Mouse (Mus musculus) forebrain, embryonic 12.5 days (tissue): ENCODE measurements around the gene Clrn1. TPM values are rescaled to one million over a fixed set of nuclear protein-coding genes. Genes with fewer than 3 reads are reported as not detected.
"Not testable (repeated sequence)": the region's sequence is repeated elsewhere in the genome, so short reads cannot be mapped to it uniquely, and the experiment has no call there.

Experiments used
- ATAC-seq: fragments of 200-750 bp; cut with Nextera tagmentation; 2 replicates; pipeline ENCODE4 v1.8.0; 2017; ENCODE audit warnings: moderate TSS enrichment; ENCODE audit not compliant: low FRiP score
- H3K27ac ChIP-seq: fragments of 300-500 bp; sonication (generic); 2 replicates; pipeline ENCODE4 v1.5.1; 2016; ENCODE audit warnings: mild to moderate bottlenecking
- H3K27me3 ChIP-seq: fragments of 300-500 bp; sonication (generic); 2 replicates; pipeline ENCODE4 v1.6.1; 2016; ENCODE audit warnings: mild to moderate bottlenecking
- H3K36me3 ChIP-seq: fragments of 300-500 bp; sonication (generic); replicated peaks from 2 replicates; pipeline ENCODE4 v1.6.1; 2016; ENCODE audit warnings: mild to moderate bottlenecking
- H3K4me1 ChIP-seq: fragments of 300-500 bp; sonication (generic); 2 replicates; pipeline ENCODE4 v1.6.1; 2016
- H3K4me2 ChIP-seq: fragments of 300-500 bp; sonication (generic); 2 replicates; pipeline ENCODE4 v1.6.1; 2016; ENCODE audit warnings: mild to moderate bottlenecking, moderate library complexity
- H3K4me3 ChIP-seq: fragments of 300-500 bp; sonication (generic); replicated peaks from 2 replicates; pipeline ENCODE4 v1.5.1; 2016; ENCODE audit warnings: mild to moderate bottlenecking
- H3K9ac ChIP-seq: fragments of 300-500 bp; sonication (generic); 2 replicates; pipeline ENCODE4 v1.6.1; 2016; ENCODE audit warnings: mild to moderate bottlenecking
- H3K9me3 ChIP-seq: fragments of 300-500 bp; sonication (generic); 2 replicates; pipeline ENCODE4 v1.6.1; 2016
- WGBS: fragments of 180-500 bp; shearing (Covaris S2); methylation state at CpG from one replicate; pipeline ENCODE4 v1.1.7; 2016; 5-methylcytosine and 5-hydroxymethylcytosine counted together
- polyA plus RNA-seq: library from polyadenylated mRNA; unstranded; fragments of >200 nt; fragmentation: Nextera tagmentation; extraction: Ambion mirVana; gene quantifications from 2 replicates; pipeline ENCODE4 v1.2.1, GENCODE M21; 2016

The Clrn1 gene
- polyA plus RNA-seq, 1 experiment from 2014 or later = 0.22 TPM

DNA sequence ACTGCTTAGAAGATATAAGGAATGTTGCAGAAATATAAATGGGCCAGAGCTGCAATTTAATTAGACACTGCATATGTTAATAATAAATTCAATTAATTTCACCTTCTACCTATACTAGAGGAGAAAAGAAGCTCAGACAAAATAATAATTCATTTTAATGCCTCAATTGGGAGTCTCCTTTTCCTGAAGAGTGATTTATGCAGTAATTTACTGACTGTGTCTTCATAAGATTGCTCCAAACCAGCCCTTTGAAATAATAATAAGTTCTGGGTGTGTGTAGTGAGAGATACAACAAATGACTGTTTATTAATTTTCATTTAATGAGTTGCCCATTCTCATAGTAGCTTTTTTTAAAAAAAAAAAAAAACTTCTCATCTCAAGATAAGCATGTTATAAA lies 1.6 kb downstream of the Clrn1 start:
- H3K27ac ChIP-seq = no peak overlapping the region
- H3K9ac ChIP-seq = no peak overlapping the region
- H3K9me3 ChIP-seq = no peaks in the 10 kb centered on the region
- peaks cover 10% of the 10 kb centered on the region for H3K4me1 ChIP-seq
- H3K4me2 ChIP-seq = no peak overlapping the region
- ATAC-seq = no peak
- no peaks in the 10 kb centered on the region for H3K36me3 ChIP-seq
- H3K27me3 ChIP-seq = no peaks in the 10 kb centered on the region
- no peak overlapping the region for H3K4me3 ChIP-seq

DNA sequence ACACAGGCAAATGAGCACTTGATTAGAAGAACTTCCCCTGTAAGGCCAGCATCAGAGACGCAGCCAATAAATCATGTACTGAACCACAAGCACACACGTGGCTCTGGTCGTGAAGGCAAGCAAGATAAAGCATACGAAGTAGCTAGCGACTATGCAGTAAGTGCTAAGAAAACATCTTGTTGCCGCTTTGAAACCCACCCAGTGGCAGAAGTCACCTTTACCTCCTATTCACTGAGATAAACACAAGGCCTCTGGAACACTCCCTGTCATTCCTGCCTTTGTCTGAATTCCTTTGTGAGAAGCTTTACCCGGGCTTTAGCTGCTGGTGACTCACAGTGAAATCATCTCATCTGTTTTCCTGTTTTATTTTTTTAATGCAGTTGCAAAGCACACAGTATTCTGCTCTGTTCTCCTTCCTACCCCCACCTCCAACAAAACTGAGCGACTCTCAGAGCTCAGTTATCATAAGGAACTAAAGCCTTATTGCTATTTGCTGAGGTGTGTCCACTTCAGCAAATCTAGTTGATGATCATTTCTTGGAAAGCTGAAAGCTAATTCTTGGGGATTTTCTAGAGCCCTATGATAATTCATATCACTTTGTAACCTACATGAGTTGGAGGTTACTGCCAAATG lies 2.1 kb downstream of the Clrn1 start:
- no peak overlapping the region for H3K9ac ChIP-seq
- H3K36me3 ChIP-seq = no peaks in the 10 kb centered on the region
- H3K4me3 ChIP-seq = no peak overlapping the region
- no peak for ATAC-seq
- peaks cover 10% of the 10 kb centered on the region for H3K4me1 ChIP-seq
- no peak overlapping the region for H3K27ac ChIP-seq
- H3K4me2 ChIP-seq = no peak overlapping the region
- H3K27me3 ChIP-seq = no peaks in the 10 kb centered on the region
- H3K9me3 ChIP-seq = no peaks in the 10 kb centered on the region
- WGBS = 19% methylated on average over 8 of the region's 8 CpGs

DNA sequence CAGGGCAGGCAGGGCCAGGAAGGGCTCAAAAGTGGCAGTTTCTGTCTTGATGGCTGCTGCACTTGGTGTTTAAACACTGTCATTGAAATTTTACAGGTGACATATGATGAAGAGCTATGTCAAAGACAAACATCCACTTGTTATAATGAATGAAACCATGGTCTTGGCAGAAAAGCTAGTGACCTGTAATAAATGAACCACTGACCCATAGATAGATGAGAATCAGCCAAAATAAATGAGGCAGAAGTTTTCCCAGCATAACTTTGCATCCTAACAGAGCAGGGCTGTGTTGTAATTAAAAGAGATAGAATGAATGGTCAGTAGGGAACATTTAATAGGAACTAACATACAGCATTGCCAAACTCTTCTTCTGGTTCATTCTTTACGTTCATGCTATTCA lies 4.1 kb downstream of the Clrn1 start:
- no peak overlapping the region for H3K4me3 ChIP-seq
- no peak overlapping the region for H3K9ac ChIP-seq
- no peak overlapping the region for H3K27ac ChIP-seq
- 44% methylated on average over 1 of the region's 1 CpGs for WGBS
- peak; percentile 31 for ATAC-seq
- H3K4me2 ChIP-seq = no peak overlapping the region
- H3K36me3 ChIP-seq = no peaks in the 10 kb centered on the region
- H3K4me1 ChIP-seq = peaks cover 10% of the 10 kb centered on the region
- H3K27me3 ChIP-seq = no peaks in the 10 kb centered on the region
- H3K9me3 ChIP-seq = no peaks in the 10 kb centered on the region

DNA sequence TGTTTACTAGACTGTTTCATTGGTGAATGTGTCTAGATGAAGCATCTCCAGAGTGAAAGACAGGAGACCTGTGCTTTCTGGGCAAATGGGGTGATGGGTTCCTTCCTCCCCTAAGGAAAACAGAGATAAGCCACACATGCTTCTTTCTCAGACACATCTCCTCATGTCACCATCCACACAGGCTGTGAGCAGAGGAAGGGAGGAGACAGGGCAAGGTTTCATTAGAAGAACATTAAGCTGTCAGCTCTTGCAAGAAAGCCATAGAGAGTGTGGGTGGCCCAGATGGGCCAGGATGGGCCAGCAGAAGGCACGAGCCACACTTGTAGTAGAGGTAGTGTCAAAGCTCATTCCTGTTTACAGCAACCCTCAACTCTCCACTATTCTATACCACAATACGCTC lies 5.0 kb downstream of the Clrn1 start:
- Histone ChIP-seq H3K4me3 (no peak overlapping the region), H3K27me3 (no peaks in the 10 kb centered on the region), H3K9me3 (no peaks in the 10 kb centered on the region), H3K27ac (no peak overlapping the region), H3K4me1 (peaks cover 10% of the 10 kb centered on the region), H3K9ac (no peak overlapping the region), H3K36me3 (no peaks in the 10 kb centered on the region), H3K4me2 (no peak overlapping the region)
- no peak for ATAC-seq
- WGBS = 80% methylated on average over 2 of the region's 2 CpGs

DNA sequence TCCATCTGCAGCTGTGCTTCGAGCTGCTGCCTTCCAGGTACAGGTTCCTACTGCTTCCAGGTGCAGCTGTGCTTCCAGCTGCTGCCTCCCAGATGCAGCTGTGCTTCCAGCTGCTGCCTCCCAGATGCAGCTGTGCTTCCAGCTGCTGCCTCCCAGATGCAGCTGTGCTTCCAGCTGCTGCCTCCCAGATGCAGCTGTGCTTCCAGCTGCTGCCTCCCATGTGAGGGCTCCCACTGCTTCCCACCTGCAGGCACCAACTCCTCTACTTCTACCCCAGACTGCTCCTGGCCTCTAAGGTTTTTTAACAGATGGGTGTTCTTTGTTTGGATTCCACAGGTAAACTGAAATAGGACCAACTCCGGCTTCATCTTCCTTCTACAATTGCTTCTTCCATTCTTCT lies 13.3 kb downstream of the Clrn1 start:
- H3K27me3 ChIP-seq, H3K4me2 ChIP-seq, H3K9me3 ChIP-seq, H3K4me1 ChIP-seq, H3K9ac ChIP-seq, H3K27ac ChIP-seq, ATAC-seq, H3K4me3 ChIP-seq, H3K36me3 ChIP-seq: not testable (repeated sequence)
- WGBS = 84% methylated on average over 2 of the region's 2 CpGs

DNA sequence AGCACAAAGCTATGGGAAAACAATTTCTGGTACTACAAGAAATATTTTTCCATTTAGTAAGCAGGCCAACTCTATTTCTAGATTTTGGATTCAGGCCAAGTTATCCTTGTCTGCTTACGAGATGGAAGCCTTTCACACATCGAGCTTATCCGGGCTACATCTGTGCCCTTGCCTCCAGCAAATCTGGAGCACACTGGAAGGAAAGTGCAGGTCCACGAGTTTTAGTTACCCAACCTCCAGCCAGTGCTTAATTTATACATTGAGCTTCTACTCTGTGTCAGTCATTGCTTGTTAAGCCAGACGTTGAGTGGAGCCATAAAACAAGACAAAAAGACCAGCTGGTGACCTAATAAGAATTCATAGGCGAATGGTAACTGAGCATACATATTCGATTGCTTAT lies 19.4 kb downstream of the Clrn1 start:
- Histone ChIP-seq H3K4me3 (no peak overlapping the region), H3K4me1 (no peaks in the 10 kb centered on the region; the same call in 1 of the 2 replicates), H3K9me3 (no peaks in the 10 kb centered on the region), H3K9ac (no peak overlapping the region), H3K36me3 (no peaks in the 10 kb centered on the region), H3K27ac (no peak overlapping the region), H3K27me3 (no peaks in the 10 kb centered on the region), H3K4me2 (no peak overlapping the region)
- ATAC-seq = no peak
- WGBS = 57% methylated on average over 7 of the region's 7 CpGs

DNA sequence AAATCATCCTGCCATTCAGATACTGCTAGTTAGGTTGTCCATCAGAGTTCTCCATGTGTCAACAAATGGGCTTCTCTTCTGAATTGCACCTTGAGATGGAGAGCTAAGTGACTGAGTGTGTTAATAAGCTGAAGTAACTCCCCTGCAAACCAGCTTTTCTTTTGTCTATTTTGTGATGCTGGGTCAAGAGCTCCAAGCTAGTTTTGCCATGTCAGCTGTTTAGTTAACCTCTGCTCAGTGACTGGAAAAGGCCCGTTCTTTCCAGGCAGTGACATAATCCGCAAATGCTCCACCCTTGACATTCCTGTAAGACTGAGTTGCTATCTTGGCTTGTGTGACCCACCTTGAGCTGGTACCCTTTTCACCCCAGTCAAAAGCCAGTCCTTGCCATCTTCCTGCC lies 22.2 kb downstream of the Clrn1 start:
- no peak overlapping the region for H3K4me3 ChIP-seq
- H3K4me1 ChIP-seq = no peaks in the 10 kb centered on the region; the same call in 1 of the 2 replicates
- H3K4me2 ChIP-seq = no peak overlapping the region
- H3K36me3 ChIP-seq = no peaks in the 10 kb centered on the region
- 81% methylated on average over 2 of the region's 2 CpGs for WGBS
- ATAC-seq = no peak
- no peak overlapping the region for H3K9ac ChIP-seq
- no peak overlapping the region for H3K27ac ChIP-seq
- no peaks in the 10 kb centered on the region for H3K27me3 ChIP-seq
- H3K9me3 ChIP-seq = no peaks in the 10 kb centered on the region

DNA sequence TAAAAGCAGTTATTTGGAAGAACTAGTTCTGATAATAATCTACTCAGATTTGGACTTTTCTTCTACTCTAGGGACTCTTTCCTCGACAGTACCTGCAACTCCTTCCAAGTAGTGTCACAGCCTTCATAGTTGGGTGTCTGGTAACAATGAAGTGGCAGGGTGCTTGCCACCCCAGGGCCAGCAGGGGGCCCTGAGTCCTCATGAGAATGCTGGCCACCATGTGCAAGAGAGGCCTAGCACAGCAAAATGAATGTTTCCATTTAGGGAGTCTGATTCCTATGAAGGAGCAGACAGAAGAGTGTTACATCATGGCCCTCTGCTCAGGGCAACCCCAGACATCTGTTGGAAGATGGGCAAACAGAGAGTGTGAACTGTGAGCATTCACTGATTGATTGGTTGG lies 41.7 kb downstream of the Clrn1 start:
- Histone ChIP-seq H3K27me3 (no peaks in the 10 kb centered on the region), H3K4me2 (no peak overlapping the region), H3K9me3 (no peaks in the 10 kb centered on the region), H3K36me3 (no peaks in the 10 kb centered on the region), H3K4me3 (no peak overlapping the region), H3K4me1 (no peaks in the 10 kb centered on the region), H3K9ac (no peak overlapping the region), H3K27ac (no peak overlapping the region)
- no peak for ATAC-seq
- WGBS = 74% methylated on average over 1 of the region's 1 CpGs

DNA sequence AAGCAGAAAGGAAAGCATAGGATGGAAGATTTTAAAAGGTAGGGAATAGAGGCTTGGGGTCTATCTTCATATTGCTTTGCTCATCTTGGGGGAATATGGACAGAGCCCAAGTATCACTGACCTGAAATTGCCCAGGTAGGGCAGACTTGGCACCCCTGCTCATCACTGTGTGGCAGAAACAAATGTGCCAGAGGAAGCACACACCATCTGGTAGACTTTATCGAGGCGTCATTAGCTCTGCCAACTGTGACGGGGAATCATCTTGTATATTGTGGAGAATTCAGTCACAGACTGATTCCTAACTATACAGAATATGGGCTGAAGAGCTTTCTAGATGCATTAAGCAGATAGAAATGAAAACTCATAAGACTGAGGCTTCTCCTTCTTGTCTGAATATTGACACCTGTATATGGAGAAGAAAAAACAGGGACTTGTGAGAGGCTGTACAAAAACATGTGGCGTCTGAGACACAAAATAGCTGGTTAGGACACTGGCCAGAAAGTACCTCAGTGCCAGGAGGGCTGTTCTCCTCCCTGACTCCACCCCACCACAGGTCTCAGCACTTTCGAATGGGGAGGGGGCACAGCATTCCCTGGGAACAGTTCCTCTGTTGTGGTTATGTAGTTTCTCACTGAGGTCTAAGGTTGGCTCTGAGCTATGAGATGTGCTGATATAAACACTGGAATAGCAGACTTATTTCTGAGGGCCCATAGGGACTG lies 51.5 kb downstream of the Clrn1 start:
- Histone ChIP-seq H3K36me3 (no peaks in the 10 kb centered on the region), H3K27ac (no peak overlapping the region), H3K9ac (no peak overlapping the region), H3K4me2 (no peak overlapping the region), H3K4me1 (no peaks in the 10 kb centered on the region), H3K4me3 (no peak overlapping the region), H3K9me3 (no peaks in the 10 kb centered on the region), H3K27me3 (no peaks in the 10 kb centered on the region)
- 83% methylated on average over 5 of the region's 5 CpGs for WGBS
- no peak for ATAC-seq

DNA sequence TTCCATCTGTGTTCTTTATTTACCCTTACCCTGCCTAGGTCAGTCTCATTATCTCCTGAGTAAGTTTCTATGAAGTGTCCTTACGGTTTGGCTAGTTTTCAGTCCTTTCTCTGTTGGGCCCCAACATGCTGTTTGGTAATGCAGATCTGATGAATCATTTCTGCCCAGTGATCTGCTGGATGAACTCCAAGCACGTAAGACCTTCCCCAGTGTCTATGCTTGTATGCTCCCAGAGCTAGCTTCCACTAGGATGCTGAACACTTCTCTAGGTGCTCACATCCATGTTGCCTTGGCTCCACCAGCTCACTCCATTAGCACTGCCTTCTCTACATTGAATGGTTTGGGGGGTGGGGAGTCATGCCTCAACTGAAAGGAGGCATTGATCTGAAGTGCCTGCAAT lies 52.3 kb downstream of the Clrn1 start:
- Histone ChIP-seq H3K36me3 (no peaks in the 10 kb centered on the region), H3K27ac (no peak overlapping the region), H3K4me1 (no peaks in the 10 kb centered on the region), H3K9ac (no peak overlapping the region), H3K4me3 (no peak overlapping the region), H3K27me3 (no peaks in the 10 kb centered on the region), H3K4me2 (no peak overlapping the region), H3K9me3 (no peaks in the 10 kb centered on the region)
- 83% methylated on average over 2 of the region's 2 CpGs for WGBS
- ATAC-seq = no peak

DNA sequence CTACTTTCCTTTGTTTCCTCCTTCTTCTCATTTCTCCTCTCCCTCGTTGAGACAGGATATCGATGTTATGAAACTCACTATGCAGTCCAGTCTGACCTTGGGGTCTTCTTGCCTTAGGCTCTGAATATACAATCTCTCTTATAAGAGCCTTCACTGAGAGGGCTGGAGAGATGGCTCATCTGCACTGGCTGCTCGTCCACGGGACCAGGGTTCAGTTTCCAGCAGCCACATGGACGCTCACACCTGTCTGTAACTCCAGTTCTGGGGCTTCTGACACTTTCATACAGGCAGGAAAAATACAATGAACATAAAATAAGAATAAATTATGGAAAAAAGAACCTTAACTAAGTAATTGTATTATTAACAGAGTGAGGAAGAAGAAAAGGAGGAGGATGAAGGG lies 53.6 kb downstream of the Clrn1 start:
- no peak overlapping the region for H3K4me3 ChIP-seq
- no peaks in the 10 kb centered on the region for H3K36me3 ChIP-seq
- no peak overlapping the region for H3K27ac ChIP-seq
- H3K4me2 ChIP-seq = no peak overlapping the region
- no peak overlapping the region for H3K9ac ChIP-seq
- no peak for ATAC-seq
- H3K9me3 ChIP-seq = no peaks in the 10 kb centered on the region
- peaks cover 5% of the 10 kb centered on the region; the same call in 1 of the 2 replicates for H3K27me3 ChIP-seq
- 79% methylated on average over 5 of the region's 5 CpGs for WGBS
- peaks cover under 1% of the 10 kb centered on the region; the same call in 1 of the 2 replicates for H3K4me1 ChIP-seq

DNA sequence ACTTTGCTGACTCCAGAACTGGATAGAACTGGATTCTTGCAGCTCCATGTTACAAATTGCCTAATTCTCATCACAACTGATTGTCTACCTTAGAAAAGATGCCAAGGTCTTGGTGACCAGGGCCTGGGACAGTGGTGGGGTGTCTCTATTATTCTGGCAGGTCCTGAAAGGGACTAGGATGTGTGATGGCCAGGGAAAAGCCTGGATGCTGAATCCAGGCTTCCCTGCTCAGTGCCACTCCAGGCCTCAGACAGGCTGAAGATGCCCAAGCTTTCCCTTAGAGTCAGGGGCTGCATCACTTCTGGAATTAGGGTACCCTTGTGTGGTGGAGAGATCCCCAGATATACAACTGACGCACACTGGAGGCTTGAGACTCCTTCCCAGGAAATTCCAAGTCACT lies 55.2 kb downstream of the Clrn1 start:
- no peaks in the 10 kb centered on the region for H3K36me3 ChIP-seq
- H3K4me1 ChIP-seq = peaks cover 6% of the 10 kb centered on the region; the same call in 1 of the 2 replicates
- H3K9ac ChIP-seq = no peak overlapping the region
- H3K27ac ChIP-seq = no peak overlapping the region
- peaks cover 5% of the 10 kb centered on the region; the same call in 1 of the 2 replicates for H3K27me3 ChIP-seq
- no peaks in the 10 kb centered on the region for H3K9me3 ChIP-seq
- WGBS = 90% methylated on average over 1 of the region's 1 CpGs
- H3K4me3 ChIP-seq = no peak overlapping the region
- no peak for ATAC-seq
- no peak overlapping the region for H3K4me2 ChIP-seq
